Mouse (Mus musculus) MEL (cell line): ENCODE data around the gene Polr3c. TPM values are rescaled to one million over a fixed set of nuclear protein-coding genes. Genes with fewer than 3 reads are reported as not detected.

Experiments used
- DNase-seq: peaks from one replicate; pipeline ENCODE4 v3.0.0; 2011; ENCODE audit warnings: low read depth, low spot score
- H3K27ac ChIP-seq: 2 replicates; pipeline ENCODE4 v1.5.1; 2012; ENCODE audit warnings: low read depth, mild to moderate bottlenecking, control low read depth, low read length, moderate library complexity; ENCODE audit not compliant: control insufficient read depth
- H3K27me3 ChIP-seq, 2 experiments: fragments of 150-350 bp in 1 of 2; sonication (generic) in 1 of 2; 2 replicates each; pipeline ENCODE4 v1.6.1; 2012; ENCODE audit warnings: low read length in 2 of 2, mild to moderate bottlenecking in 2 of 2, improper control_type of control experiment in 1 of 2, moderate library complexity in 1 of 2; ENCODE audit not compliant: insufficient read depth in 2 of 2, control insufficient read depth in 1 of 2
- H3K36me3 ChIP-seq, 2 experiments: 2 replicates each; pipeline ENCODE4 v1.6.1; 2012 to 2014; ENCODE audit warnings: low read length in 2 of 2, improper control_type of control experiment in 1 of 2, inconsistent platforms in 1 of 2, mild to moderate bottlenecking in 1 of 2; ENCODE audit not compliant: insufficient read depth in 2 of 2, control insufficient read depth in 1 of 2
- H3K4me1 ChIP-seq, 2 experiments: fragments of 150-350 bp in 1 of 2; sonication (generic) in 1 of 2; 2 replicates each; pipeline ENCODE4 v1.6.1; 2012; ENCODE audit warnings: low read length in 2 of 2, improper control_type of control experiment in 1 of 2, mild to moderate bottlenecking in 1 of 2; ENCODE audit not compliant: insufficient read depth in 2 of 2, control insufficient read depth in 1 of 2
- H3K4me3 ChIP-seq, 2 experiments: fragments of 150-350 bp in 1 of 2; sonication (generic) in 1 of 2; 2 replicates each; pipeline ENCODE4 v1.5.1; 2012; ENCODE audit warnings: low read depth in 2 of 2, low read length in 2 of 2, mild to moderate bottlenecking in 2 of 2, moderate library complexity in 2 of 2, control low read depth in 1 of 2, improper control_type of control experiment in 1 of 2; ENCODE audit not compliant: control insufficient read depth in 1 of 2, insufficient read depth in 1 of 2
- H3K79me2 ChIP-seq: 2 replicates; pipeline ENCODE4 v1.6.1; 2012; ENCODE audit warnings: mild to moderate bottlenecking, low read length, moderate library complexity; ENCODE audit not compliant: control insufficient read depth, poor library complexity, insufficient read depth
- H3K9ac ChIP-seq: 2 replicates; pipeline ENCODE4 v1.6.1; 2012; ENCODE audit warnings: low read depth, mild to moderate bottlenecking, control low read depth, low read length, moderate library complexity; ENCODE audit not compliant: control insufficient read depth, poor library complexity, severe bottlenecking
- H3K9me3 ChIP-seq: fragments of 150-350 bp; sonication (generic); replicated peaks from 2 replicates; pipeline ENCODE4 v1.6.1; 2012; ENCODE audit warnings: mild to moderate bottlenecking, low read length, improper control_type of control experiment, moderate library complexity; ENCODE audit not compliant: insufficient read depth
- BHLHE40 ChIP-seq: IDR thresholded peaks from 2 replicates; pipeline ENCODE4 v1.6.1; 2012; ENCODE audit warnings: low read depth, mild to moderate bottlenecking, inconsistent platforms, low read length, improper control_type of control experiment, borderline replicate concordance
- CHD1 ChIP-seq: IDR thresholded peaks from 2 replicates; pipeline ENCODE4 v1.6.1; 2012; ENCODE audit warnings: low read depth, mild to moderate bottlenecking, inconsistent platforms, low read length, improper control_type of control experiment
- CHD2 ChIP-seq: IDR thresholded peaks from 2 replicates; pipeline ENCODE4 v1.6.1; 2011; ENCODE audit warnings: low read length, improper control_type of control experiment
- CTCF ChIP-seq, 3 experiments: IDR thresholded peaks in 2 of 3; conservative IDR thresholded peaks in 1 of 3; 2 replicates each; pipeline ENCODE4 v1.5.1; 2011 to 2012; ENCODE audit warnings: low read length in 3 of 3, low read depth in 2 of 3, mild to moderate bottlenecking in 2 of 3, improper control_type of control experiment in 1 of 3, inconsistent platforms in 1 of 3, mixed read lengths in 1 of 3, moderate library complexity in 1 of 3; ENCODE audit not compliant: control insufficient read depth in 1 of 3, insufficient read depth in 1 of 3, poor library complexity in 1 of 3, severe bottlenecking in 1 of 3
- E2F4 ChIP-seq: IDR thresholded peaks from 2 replicates; pipeline ENCODE4 v1.6.1; 2011; ENCODE audit warnings: low read depth, low read length, improper control_type of control experiment, borderline replicate concordance
- ELF1 ChIP-seq: IDR thresholded peaks from 2 replicates; pipeline ENCODE4 v1.6.1; 2014; ENCODE audit warnings: low read depth, mild to moderate bottlenecking, inconsistent platforms, low read length, improper control_type of control experiment, moderate library complexity
- EP300 ChIP-seq, 2 experiments: IDR thresholded peaks; 2 replicates each; pipeline ENCODE4 v1.6.1; 2011; ENCODE audit warnings: improper control_type of control experiment in 2 of 2, low read length in 2 of 2, low read depth in 1 of 2, mild to moderate bottlenecking in 1 of 2
- GABPA ChIP-seq: IDR thresholded peaks from 2 replicates; pipeline ENCODE4 v1.6.1; 2012; ENCODE audit warnings: low read depth, mild to moderate bottlenecking, inconsistent platforms, low read length, improper control_type of control experiment, moderate library complexity
- GATA1 ChIP-seq: IDR thresholded peaks from 2 replicates; pipeline ENCODE4 v1.6.1; 2011; ENCODE audit warnings: low read depth, low read length, improper control_type of control experiment
- HCFC1 ChIP-seq: IDR thresholded peaks from 2 replicates; pipeline ENCODE4 v1.6.1; 2012; ENCODE audit warnings: low read depth, mild to moderate bottlenecking, inconsistent platforms, low read length, improper control_type of control experiment, moderate library complexity
- JUND ChIP-seq: IDR thresholded peaks from 2 replicates; pipeline ENCODE4 v1.6.1; 2011; ENCODE audit warnings: low read depth, mild to moderate bottlenecking, improper control_type of control experiment, low read length
- KAT2A ChIP-seq: conservative IDR thresholded peaks from 2 replicates; pipeline ENCODE4 v1.6.1; 2012; ENCODE audit warnings: low read depth, low read length, improper control_type of control experiment, inconsistent platforms
- MAZ ChIP-seq: IDR thresholded peaks from 2 replicates; pipeline ENCODE4 v1.6.1; 2012; ENCODE audit warnings: low read depth, mild to moderate bottlenecking, inconsistent platforms, low read length, improper control_type of control experiment
- MEF2A ChIP-seq: IDR thresholded peaks from 2 replicates; pipeline ENCODE4 v1.6.1; 2014; ENCODE audit warnings: low read depth, mild to moderate bottlenecking, inconsistent platforms, low read length, improper control_type of control experiment; ENCODE audit not compliant: poor library complexity, insufficient replicate concordance, severe bottlenecking; ENCODE audit errors: extremely low read depth
- MXI1 ChIP-seq: IDR thresholded peaks from 2 replicates; pipeline ENCODE4 v1.6.1; 2011; ENCODE audit warnings: mild to moderate bottlenecking, low read depth, low read length, improper control_type of control experiment
- MYB ChIP-seq: IDR thresholded peaks from 2 replicates; pipeline ENCODE4 v1.6.1; 2011; ENCODE audit warnings: mild to moderate bottlenecking, low read depth, low read length, improper control_type of control experiment
- MYC ChIP-seq: IDR thresholded peaks from 2 replicates; pipeline ENCODE4 v1.6.1; 2011; ENCODE audit warnings: low read depth, mild to moderate bottlenecking, low read length, improper control_type of control experiment, moderate library complexity
- POLR2A ChIP-seq, 2 experiments: IDR thresholded peaks; 2 replicates each; pipeline ENCODE4 v1.6.1; 2011 to 2012; ENCODE audit warnings: low read length in 2 of 2, mild to moderate bottlenecking in 2 of 2, control low read depth in 1 of 2, improper control_type of control experiment in 1 of 2, low read depth in 1 of 2, moderate library complexity in 1 of 2; ENCODE audit not compliant: control insufficient read depth in 1 of 2, insufficient read depth in 1 of 2, poor library complexity in 1 of 2
- POLR2AphosphoS2 ChIP-seq: IDR thresholded peaks from 2 replicates; pipeline ENCODE4 v1.6.1; 2011; ENCODE audit warnings: low read length, improper control_type of control experiment
- POLR2AphosphoS5 ChIP-seq: IDR thresholded peaks from 2 replicates; pipeline ENCODE4 v1.6.1; 2012; ENCODE audit warnings: low read depth, borderline replicate concordance, mild to moderate bottlenecking, inconsistent platforms, low read length, moderate library complexity, mixed read lengths
- RAD21 ChIP-seq: IDR thresholded peaks from 2 replicates; pipeline ENCODE4 v1.6.1; 2011; ENCODE audit warnings: mild to moderate bottlenecking, low read depth, low read length, improper control_type of control experiment
- RCOR1 ChIP-seq: IDR thresholded peaks from 2 replicates; pipeline ENCODE4 v1.6.1; 2012; ENCODE audit warnings: low read depth, mild to moderate bottlenecking, inconsistent platforms, low read length, improper control_type of control experiment
- SIN3A ChIP-seq: IDR thresholded peaks from 2 replicates; pipeline ENCODE4 v1.6.1; 2012; ENCODE audit warnings: low read length, improper control_type of control experiment, inconsistent platforms
- SMC3 ChIP-seq: IDR thresholded peaks from 2 replicates; pipeline ENCODE4 v1.6.1; 2011; ENCODE audit warnings: low read depth, low read length, improper control_type of control experiment
- TBP ChIP-seq: IDR thresholded peaks from 2 replicates; pipeline ENCODE4 v1.8.0; 2011; ENCODE audit warnings: low read depth, low read length, improper control_type of control experiment
- TCF12 ChIP-seq: IDR thresholded peaks from 2 replicates; pipeline ENCODE4 v1.6.1; 2014; ENCODE audit warnings: low read depth, mild to moderate bottlenecking, inconsistent platforms, low read length, improper control_type of control experiment, moderate library complexity
- UBTF ChIP-seq: IDR thresholded peaks from 2 replicates; pipeline ENCODE4 v1.6.1; 2012; ENCODE audit warnings: low read depth, mild to moderate bottlenecking, inconsistent platforms, low read length, improper control_type of control experiment, moderate library complexity, borderline replicate concordance; ENCODE audit not compliant: insufficient read depth
- USF1 ChIP-seq: IDR thresholded peaks from 2 replicates; pipeline ENCODE4 v1.6.1; 2014; ENCODE audit warnings: low read depth, mild to moderate bottlenecking, inconsistent platforms, low read length, improper control_type of control experiment, moderate library complexity
- ZC3H11A ChIP-seq: IDR thresholded peaks from 2 replicates; pipeline ENCODE4 v1.6.1; 2012; ENCODE audit warnings: low read depth, mild to moderate bottlenecking, inconsistent platforms, low read length, improper control_type of control experiment
- ZMIZ1 ChIP-seq: IDR thresholded peaks from 2 replicates; pipeline ENCODE4 v1.6.1; 2012; ENCODE audit warnings: low read depth, mild to moderate bottlenecking, inconsistent platforms, low read length, improper control_type of control experiment, moderate library complexity
- ZNF384 ChIP-seq: IDR thresholded peaks from 2 replicates; pipeline ENCODE4 v1.6.1; 2012; ENCODE audit warnings: low read depth, mild to moderate bottlenecking, inconsistent platforms, low read length, improper control_type of control experiment
- polyA plus RNA-seq, 2 experiments: library from polyadenylated mRNA; stranded (reverse) in 1 of 2; unstranded in 1 of 2; fragments of >175 nt in 1 of 2; fragments of >200 nt in 1 of 2; gene quantifications; 2 replicates each; pipeline versions ENCODE4 v1.2.1 to v1.2.4; 2012; ENCODE audit warnings: low replicate concordance in 2 of 2, low read depth in 1 of 2; ENCODE audit not compliant: insufficient read length in 2 of 2, insufficient read depth in 1 of 2, missing spikeins in 1 of 2
- total RNA-seq: library from RNA; depleted of rRNA; stranded (reverse); fragments of 300-350 nt; gene quantifications from 2 replicates; pipeline ENCODE4 v1.2.3, GENCODE M21; 2012

Gene Polr3c
- total and polyA plus RNA-seq, 3 experiments: 48.3 to 224 (median 122) TPM

DNA sequence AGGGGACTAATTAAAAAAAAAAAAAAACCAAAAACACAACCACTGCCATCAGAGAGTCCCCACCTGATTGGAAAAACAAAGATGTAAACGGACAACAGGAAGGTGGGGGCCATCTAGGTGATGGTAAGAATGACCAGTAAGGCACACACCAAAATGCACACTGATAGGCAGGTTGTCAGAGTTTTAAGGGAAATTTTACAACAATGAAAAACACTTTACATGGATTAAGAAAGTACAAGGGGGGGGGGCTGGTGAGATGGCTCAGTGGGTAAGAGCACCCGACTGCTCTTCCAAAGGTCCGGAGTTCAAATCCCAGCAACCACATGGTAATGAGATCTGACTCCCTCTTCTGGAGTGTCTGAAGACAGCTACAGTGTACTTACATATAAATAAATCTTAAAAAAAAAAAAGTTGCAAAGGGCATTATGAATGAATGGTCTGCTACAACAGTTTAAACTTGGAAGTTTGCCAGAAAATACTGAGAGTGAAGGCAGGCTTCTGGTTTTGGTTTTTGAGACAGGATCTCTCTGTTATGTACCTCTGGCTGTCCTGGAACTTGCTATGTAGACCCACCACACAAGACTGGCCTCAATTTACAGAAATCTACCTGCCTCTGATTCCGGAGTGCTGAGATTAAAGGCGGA, 58.9 kb downstream of the Polr3c start:
- H3K79me2 ChIP-seq: no peaks in the 10 kb centered on the region; the same call in 1 of the 2 replicates
- no peaks in the 10 kb centered on the region for H3K9me3 ChIP-seq
- no peak overlapping the region for H3K4me3 ChIP-seq
- peaks cover 3 to 12% of the 10 kb centered on the region in 2 experiments for H3K4me1 ChIP-seq
- no peak overlapping the region for H3K27ac ChIP-seq
- H3K27me3 ChIP-seq: no peaks in the 10 kb centered on the region
- TF ChIP-seq MAZ (no peak), MEF2A (no peak), TBP (peak; percentile 93), ZNF384 (peak; percentile 38; the same call in 1 of the 2 replicates)
- peaks cover 0 to 12% of the 10 kb centered on the region in 2 experiments; a peak in 2 of 4 replicates for H3K36me3 ChIP-seq
- DNase-seq: peak; percentile 49
- H3K9ac ChIP-seq: no peak overlapping the region

DNA sequence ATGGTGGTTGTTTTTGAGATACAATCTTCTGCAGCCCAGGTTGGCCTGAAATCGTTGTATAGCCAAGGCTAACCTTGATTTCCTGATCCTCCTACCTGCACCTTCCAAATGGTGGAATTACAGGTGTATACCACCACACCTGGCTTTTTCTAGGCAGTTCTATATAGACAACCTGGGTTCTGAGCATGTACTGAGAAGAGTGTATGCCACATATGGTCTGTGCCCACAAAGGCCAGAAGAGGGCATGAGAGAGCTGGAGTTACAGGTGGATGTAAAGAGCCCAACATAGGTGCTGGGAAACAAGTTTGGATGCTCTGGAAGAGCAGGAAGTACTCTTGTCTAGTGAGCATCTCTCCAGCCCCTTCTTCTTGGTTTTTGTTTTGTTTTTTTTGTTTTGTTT, 60.1 kb downstream of the Polr3c start:
- Histone ChIP-seq H3K4me1 (peaks cover 3 to 12% of the 10 kb centered on the region in 2 experiments), H3K27me3 (no peaks in the 10 kb centered on the region), H3K9ac (no peak overlapping the region), H3K9me3 (no peaks in the 10 kb centered on the region), H3K4me3 (no peak overlapping the region), H3K79me2 (no peaks in the 10 kb centered on the region; the same call in 1 of the 2 replicates), H3K27ac (no peak overlapping the region), H3K36me3 (peaks cover 0 to 12% of the 10 kb centered on the region in 2 experiments; a peak in 2 of 4 replicates)
- DNase-seq: peak; percentile 81
- TF ChIP-seq GABPA (no peak), TBP (no peak), MYB (no peak), TCF12 (no peak), UBTF (no peak), USF1 (no peak), CTCF (IDR thresholded peaks at IDR 0.05 in 2 of 3, conservative IDR thresholded peaks at IDR 0.05 in 1 of 3; ENCODE audit: control insufficient read depth in 1 of 3, insufficient read depth in 1 of 3, low read depth in 2 of 3, low read length in 3 of 3, poor library complexity in 1 of 3, severe bottlenecking in 1 of 3) (peak; percentile 78 to 83 (median 79)), CHD1 (no peak), POLR2AphosphoS2 (no peak), RAD21 (peak; percentile 78), SIN3A (peak; percentile 17; the same call in 1 of the 2 replicates), MEF2A (no peak), MAZ (no peak), CHD2 (no peak), HCFC1 (no peak), BHLHE40 (no peak), POLR2A (IDR thresholded peaks at IDR 0.05; ENCODE audit: control insufficient read depth in 1 of 2, insufficient read depth in 1 of 2, low read depth in 1 of 2, low read length in 2 of 2, poor library complexity in 1 of 2) (no peak), JUND (no peak), ZC3H11A (peak; percentile 88), E2F4 (no peak), MYC (no peak), GATA1 (no peak), POLR2AphosphoS5 (no peak), EP300 (IDR thresholded peaks at IDR 0.05; ENCODE audit: low read depth in 1 of 2, low read length in 2 of 2) (no peak), ELF1 (no peak), SMC3 (peak; percentile 80), RCOR1 (no peak), MXI1 (no peak), ZMIZ1 (no peak), KAT2A (no peak)
